Mouse (Mus musculus) liver, embryonic 12.5 days (tissue): ENCODE data around the gene Rere. TPM values are rescaled to one million over a fixed set of nuclear protein-coding genes. Genes with fewer than 3 reads are reported as not detected.
"Not testable (repeated sequence)": the region's sequence is repeated elsewhere in the genome, so short reads cannot be mapped to it uniquely, and the experiment has no call there.

ENCODE experiments used
- ATAC-seq: fragments of 200-750 bp; cut with Nextera tagmentation; 2 replicates; pipeline ENCODE4 v1.8.0; 2017; ENCODE audit warnings: moderate number of reproducible peaks, mild to moderate bottlenecking, moderate library complexity
- H3K27ac ChIP-seq: fragments of 300-500 bp; sonication (generic); 2 replicates; pipeline ENCODE4 v1.5.1; 2016; ENCODE audit warnings: mild to moderate bottlenecking
- H3K27me3 ChIP-seq: fragments of 300-500 bp; sonication (generic); replicated peaks from 2 replicates; pipeline ENCODE4 v1.6.1; 2016; ENCODE audit warnings: mild to moderate bottlenecking, moderate library complexity
- H3K36me3 ChIP-seq: fragments of 300-500 bp; sonication (generic); 2 replicates; pipeline ENCODE4 v1.6.1; 2016; ENCODE audit warnings: mild to moderate bottlenecking, moderate library complexity
- H3K4me1 ChIP-seq: fragments of 300-500 bp; sonication (generic); 2 replicates; pipeline ENCODE4 v1.6.1; 2016
- H3K4me2 ChIP-seq: fragments of 300-500 bp; sonication (generic); 2 replicates; pipeline ENCODE4 v1.6.1; 2016; ENCODE audit warnings: mild to moderate bottlenecking, moderate library complexity
- H3K4me3 ChIP-seq: fragments of 300-500 bp; sonication (generic); 2 replicates; pipeline ENCODE4 v1.5.1; 2016; ENCODE audit warnings: mild to moderate bottlenecking, moderate library complexity
- H3K9ac ChIP-seq: fragments of 300-500 bp; sonication (generic); 2 replicates; pipeline ENCODE4 v1.6.1; 2016; ENCODE audit warnings: mild to moderate bottlenecking, moderate library complexity
- H3K9me3 ChIP-seq: fragments of 300-500 bp; sonication (generic); replicated peaks from 2 replicates; pipeline ENCODE4 v1.6.1; 2016; ENCODE audit warnings: mild to moderate bottlenecking, moderate library complexity
- WGBS: fragments of 180-500 bp; shearing (Covaris S2); methylation state at CpG from one replicate; pipeline ENCODE4 v1.1.7; 2016; ENCODE audit not compliant: insufficient replicate concordance; 5-methylcytosine and 5-hydroxymethylcytosine counted together
- polyA plus RNA-seq: library from polyadenylated mRNA; unstranded; fragments of >200 nt; fragmentation: Nextera tagmentation; extraction: Ambion mirVana; gene quantifications from 2 replicates; pipeline ENCODE4 v1.2.1, GENCODE M21; 2016

Rere gene
- polyA plus RNA-seq, 1 experiment from 2014 or later: 11.6 TPM

GRCm38 (mm10) chr4:150556382-150557221, 275.2 kb downstream of the Rere start:
- peak; percentile 46 for ATAC-seq

GRCm38 (mm10) chr4:150557289-150557688, 275.8 kb downstream of the Rere start:
- 53% methylated on average over 3 of the region's 3 CpGs for WGBS
- Histone ChIP-seq H3K27ac (peak overlapping the region; percentile 23; the same call in 1 of the 2 replicates), H3K4me1 (peaks cover 52% of the 10 kb centered on the region)
- not testable (repeated sequence) for H3K4me3 ChIP-seq, ATAC-seq, H3K4me2 ChIP-seq, H3K9me3 ChIP-seq, H3K36me3 ChIP-seq, H3K9ac ChIP-seq, H3K27me3 ChIP-seq

More at GRCm38 (mm10) chr4:150556382-150557221, 275.2 kb downstream of the Rere start:
- peak overlapping the region; percentile 40; the same call in 1 of the 2 replicates for H3K9ac ChIP-seq
- H3K4me1 ChIP-seq: peaks cover 55% of the 10 kb centered on the region
- H3K4me2 ChIP-seq: peak overlapping the region; percentile 30
- H3K27ac ChIP-seq: peak overlapping the region; percentile 68
- H3K4me3 ChIP-seq: no peak overlapping the region
- no peaks in the 10 kb centered on the region for H3K27me3 ChIP-seq
- H3K36me3 ChIP-seq: peaks cover 7% of the 10 kb centered on the region
- no peaks in the 10 kb centered on the region for H3K9me3 ChIP-seq
- 7% methylated on average over 17 of the region's 17 CpGs for WGBS

- ATAC-seq: peak; percentile 42; the same call in 1 of the 2 replicates
- no peak overlapping the region for H3K4me3 ChIP-seq
- H3K9ac ChIP-seq: no peak overlapping the region
- H3K4me2 ChIP-seq: no peak overlapping the region
- H3K4me1 ChIP-seq: peaks cover 51% of the 10 kb centered on the region
- peaks cover 7% of the 10 kb centered on the region for H3K36me3 ChIP-seq
- H3K9me3 ChIP-seq: no peaks in the 10 kb centered on the region
- 0 out of 2 replicates have a peak overlapping the region, but pooled peaks have one; percentile 23 for H3K27ac ChIP-seq
- H3K27me3 ChIP-seq: no peaks in the 10 kb centered on the region
- 11% methylated on average over 1 of the region's 1 CpGs for WGBS
Observed at GRCm38 (mm10) chr4:150557976-150558375, 276.5 kb downstream of the Rere start.

GRCm38 (mm10) chr4:150559514-150559913, 278.1 kb downstream of the Rere start:
- Histone ChIP-seq H3K4me1 (peaks cover 55% of the 10 kb centered on the region), H3K4me3 (no peak overlapping the region), H3K36me3 (peaks cover 11% of the 10 kb centered on the region), H3K27me3 (no peaks in the 10 kb centered on the region), H3K9ac (no peak overlapping the region), H3K4me2 (no peak overlapping the region), H3K27ac (no peak overlapping the region), H3K9me3 (no peaks in the 10 kb centered on the region)
- ATAC-seq: no peak
- 72% methylated on average over 3 of the region's 3 CpGs for WGBS

- 66% methylated on average over 5 of the region's 5 CpGs for WGBS
- H3K4me2 ChIP-seq: no peak overlapping the region
- no peaks in the 10 kb centered on the region for H3K27me3 ChIP-seq
- no peaks in the 10 kb centered on the region for H3K9me3 ChIP-seq
- H3K4me1 ChIP-seq: peaks cover 54% of the 10 kb centered on the region
- H3K9ac ChIP-seq: no peak overlapping the region
- no peak for ATAC-seq
- peaks cover 4% of the 10 kb centered on the region; the same call in 1 of the 2 replicates for H3K36me3 ChIP-seq
- H3K4me3 ChIP-seq: no peak overlapping the region
- no peak overlapping the region for H3K27ac ChIP-seq
Observed at GRCm38 (mm10) chr4:150563281-150563680, 281.8 kb downstream of the Rere start.

- Histone ChIP-seq H3K4me2 (no peak overlapping the region), H3K4me1 (peaks cover 72% of the 10 kb centered on the region), H3K4me3 (no peak overlapping the region), H3K27ac (peak overlapping the region; percentile 52), H3K27me3 (no peaks in the 10 kb centered on the region), H3K9ac (no peak overlapping the region), H3K36me3 (peaks cover 4% of the 10 kb centered on the region; the same call in 1 of the 2 replicates), H3K9me3 (no peaks in the 10 kb centered on the region)
- 26% methylated on average over 6 of the region's 6 CpGs for WGBS
- no peak for ATAC-seq
Observed at GRCm38 (mm10) chr4:150566193-150566592, 284.7 kb downstream of the Rere start.

- no peaks in the 10 kb centered on the region for H3K27me3 ChIP-seq
- peak; percentile 10 for ATAC-seq
- no peaks in the 10 kb centered on the region for H3K9me3 ChIP-seq
- peak overlapping the region; percentile 87 for H3K27ac ChIP-seq
- WGBS: 32% methylated on average over 9 of the region's 9 CpGs
- peaks cover 74% of the 10 kb centered on the region for H3K4me1 ChIP-seq
- peak overlapping the region; percentile 87 for H3K4me2 ChIP-seq
- peaks cover 8% of the 10 kb centered on the region for H3K36me3 ChIP-seq
- peak overlapping the region; percentile 88 for H3K4me3 ChIP-seq
- H3K9ac ChIP-seq: peak overlapping the region; percentile 96
Observed at GRCm38 (mm10) chr4:150568318-150569134, 287.1 kb downstream of the Rere start.

- H3K4me2 ChIP-seq: peak overlapping the region; percentile 87
- no peaks in the 10 kb centered on the region for H3K9me3 ChIP-seq
- peak overlapping the region; percentile 87 for H3K27ac ChIP-seq
- peaks cover 12% of the 10 kb centered on the region for H3K36me3 ChIP-seq
- H3K4me1 ChIP-seq: peaks cover 66% of the 10 kb centered on the region
- H3K9ac ChIP-seq: peak overlapping the region; percentile 96
- ATAC-seq: peak; percentile 86
- under 1% methylated on average over 51 of the region's 73 CpGs for WGBS
- H3K27me3 ChIP-seq: no peaks in the 10 kb centered on the region
- peak overlapping the region; percentile 88 for H3K4me3 ChIP-seq
Observed at GRCm38 (mm10) chr4:150569135-150569833, 287.8 kb downstream of the Rere start.

GRCm38 (mm10) chr4:150569834-150570571, 288.6 kb downstream of the Rere start:
- no peaks in the 10 kb centered on the region for H3K9me3 ChIP-seq
- H3K36me3 ChIP-seq: peaks cover 17% of the 10 kb centered on the region
- ATAC-seq: peak; percentile 59
- H3K27me3 ChIP-seq: no peaks in the 10 kb centered on the region
- WGBS: under 1% methylated on average over 27 of the region's 27 CpGs
- peak overlapping the region; percentile 88 for H3K4me3 ChIP-seq
- peak overlapping the region; percentile 87 for H3K27ac ChIP-seq
- H3K4me1 ChIP-seq: peaks cover 70% of the 10 kb centered on the region
- H3K9ac ChIP-seq: peak overlapping the region; percentile 96
- peak overlapping the region; percentile 87 for H3K4me2 ChIP-seq

GRCm38 (mm10) chr4:150570793-150571192, 289.3 kb downstream of the Rere start:
- no peak overlapping the region for H3K27ac ChIP-seq
- H3K9ac ChIP-seq: no peak overlapping the region
- WGBS: 60% methylated on average over 2 of the region's 2 CpGs

More at GRCm38 (mm10) chr4:150570793-150571192, 289.3 kb downstream of the Rere start:
- H3K4me3 ChIP-seq: peak overlapping the region; percentile 88
- peaks cover 17% of the 10 kb centered on the region for H3K36me3 ChIP-seq
- no peaks in the 10 kb centered on the region for H3K27me3 ChIP-seq
- no peak for ATAC-seq
- H3K9me3 ChIP-seq: no peaks in the 10 kb centered on the region
- peak overlapping the region; percentile 87 for H3K4me2 ChIP-seq
- H3K4me1 ChIP-seq: peaks cover 70% of the 10 kb centered on the region
